In genomic region chr7:64357405-64357804, GRCm38 (mm10) we compare ENCODE assay signal across 9 mouse cellular contexts. TPM values are rescaled to one million over a fixed set of nuclear protein-coding genes. Genes with fewer than 3 reads are reported as not detected.
DNase-seq lines count a peak whose midpoint lies in the region; ATAC-seq lines count a peak whose summit lies in the region.
"Had no signal": no experiment of that assay in that cellular context is flagged by ENCODE, and none has a peak within 500 bp of the region (broad histone marks: within the 10 kb centered on the region; RNA-seq: fewer than 3 reads in every experiment).

No protein-coding gene starts in this region.

- 0 out of 2 replicates have a peak, but pooled peaks have one; percentile 5 for ATAC-seq in limb, embryonic 15.5 days (ENCODE audit: insufficient number of reproducible peaks, low FRiP score, low TSS enrichment, low read depth)
- no peak for ATAC-seq in megakaryocyte-erythroid progenitor cell, adult 5-6 weeks (replicated peaks; ENCODE audit: low FRiP score, low TSS enrichment, poor library complexity, severe bottlenecking)

- H3K36me3 ChIP-seq in limb, embryonic 15.5 days: peaks cover 75% of the 10 kb centered on the region
- H3K36me3 ChIP-seq in limb, embryonic 10.5 days: peaks cover 89% of the 10 kb centered on the region

- no peak for DNase-seq in limb, embryonic 10.5 days (ENCODE audit: low spot score)
- DNase-seq in cerebellum, adult 9-10 months: peak; percentile 41
- peak; percentile 45 for DNase-seq in kidney, postnatal 10 days
- peak; percentile 90 to 94 for DNase-seq in lung, adult 18-20 months
- DNase-seq in testis, postnatal 14 days (ENCODE audit: low spot score): peak; percentile 63
- DNase-seq in gastrocnemius, postnatal 36 days: no peak

- intact Hi-C loops in gastrocnemius, postnatal 36 days (cut with DNase I): no loop called here

- H3K9me3 ChIP-seq in limb, embryonic 15.5 days: no peaks in the 10 kb centered on the region
- H3K9me3 ChIP-seq in limb, embryonic 10.5 days (replicated peaks): no peaks in the 10 kb centered on the region
- H3K9me3 ChIP-seq: megakaryocyte, embryonic 14.5 days had no signal

- peaks cover 6% of the 10 kb centered on the region; the same call in 1 of the 2 replicates for H3K4me1 ChIP-seq in limb, embryonic 15.5 days
- no peaks in the 10 kb centered on the region for H3K4me1 ChIP-seq in limb, embryonic 10.5 days

- H3K4me2 ChIP-seq in limb, embryonic 15.5 days: no peak overlapping the region

- no peaks in the 10 kb centered on the region for H3K27me3 ChIP-seq in limb, embryonic 15.5 days
- H3K27me3 ChIP-seq in limb, embryonic 10.5 days (ENCODE audit: low read depth, poor library complexity, severe bottlenecking): no peaks in the 10 kb centered on the region
- H3K27me3 ChIP-seq: megakaryocyte, embryonic 14.5 days had no signal

- no peak overlapping the region for H3K9ac ChIP-seq in limb, embryonic 15.5 days

- WGBS in limb, embryonic 15.5 days: 91% methylated on average over 9 of the region's 9 CpGs
- WGBS in limb, embryonic 10.5 days: 95% methylated on average over 9 of the region's 9 CpGs

- H3K4me3 ChIP-seq in limb, embryonic 15.5 days: no peak overlapping the region
- H3K4me3 ChIP-seq in limb, embryonic 10.5 days: no peak overlapping the region
- H3K4me3 ChIP-seq: megakaryocyte, embryonic 14.5 days had no signal

- no peak overlapping the region for H3K27ac ChIP-seq in limb, embryonic 15.5 days
- no peak overlapping the region for H3K27ac ChIP-seq in limb, embryonic 10.5 days

RNA-seq across cellular contexts. Expression of gene Fan1, which starts 16.5 kb away (rescaled TPM):
- 6.3 and 8.0 TPM in 2 replicates for polyA plus RNA-seq in limb, embryonic 15.5 days (2015; fragmentation: Nextera tagmentation; extraction: Ambion mirVana)
- 8.8 and 9.7 TPM in 2 replicates for polyA plus RNA-seq in limb, embryonic 10.5 days (2016; fragmentation: Nextera tagmentation; extraction: Ambion mirVana)
- total RNA-seq in gastrocnemius, postnatal 36 days (2021): 1 to 10 TPM; 5.2 to 6.7 TPM
- total RNA-seq in megakaryocyte-erythroid progenitor cell, adult 5-6 weeks (2014; fragmentation: Nextera tagmentation): 6.3 and 6.9 TPM in 2 replicates
- total RNA-seq in megakaryocyte-erythroid progenitor cell, adult 5-6 weeks (2017): 6.3 and 9.0 TPM in 2 replicates

RNA-seq across cellular contexts. Expression of gene Mphosph10, which starts 34.7 kb away (rescaled TPM):
- polyA plus RNA-seq in limb, embryonic 15.5 days (2015; fragmentation: Nextera tagmentation; extraction: Ambion mirVana): 40.6 and 43.2 TPM in 2 replicates
- polyA plus RNA-seq in limb, embryonic 10.5 days (2016; fragmentation: Nextera tagmentation; extraction: Ambion mirVana): 51.9 and 53.3 TPM in 2 replicates
- 10 to 100 TPM; 13.8 to 13.9 TPM for total RNA-seq in gastrocnemius, postnatal 36 days (2021)
- total RNA-seq in megakaryocyte-erythroid progenitor cell, adult 5-6 weeks (2014; fragmentation: Nextera tagmentation): 62.4 and 71.1 TPM in 2 replicates
- 180 and 206 TPM in 2 replicates for total RNA-seq in megakaryocyte-erythroid progenitor cell, adult 5-6 weeks (2017)

RNA-seq across cellular contexts. Expression of gene Mcee, which starts 35.0 kb away (rescaled TPM):
- polyA plus RNA-seq in limb, embryonic 15.5 days (2015; fragmentation: Nextera tagmentation; extraction: Ambion mirVana): 64.9 and 65.5 TPM in 2 replicates
- polyA plus RNA-seq in limb, embryonic 10.5 days (2016; fragmentation: Nextera tagmentation; extraction: Ambion mirVana): 42.2 and 45.1 TPM in 2 replicates
- total RNA-seq in gastrocnemius, postnatal 36 days (2021): 10 to 100 TPM; 86.3 to 99.6 TPM
- 45.6 and 49.8 TPM in 2 replicates for total RNA-seq in megakaryocyte-erythroid progenitor cell, adult 5-6 weeks (2014; fragmentation: Nextera tagmentation)
- total RNA-seq in megakaryocyte-erythroid progenitor cell, adult 5-6 weeks (2017): 80.3 and 112 TPM in 2 replicates

Comparison
In these comparisons a context has a peak if more than half of its experiments do, and no peak if none do; other contexts are left out.
1. DNase-seq: peak in cerebellum, adult 9-10 months (single experiment), kidney, postnatal 10 days (single experiment), lung, adult 18-20 months (2 of 2) and testis, postnatal 14 days (single experiment); none in limb, embryonic 10.5 days (single experiment) and gastrocnemius, postnatal 36 days (0 of 2).
2. RNA of gene Mphosph10, which starts 34.7 kb away (total RNA-seq): 62.4 to 206 TPM in megakaryocyte-erythroid progenitor cell, adult 5-6 weeks; 13.8 to 13.9 TPM in gastrocnemius, postnatal 36 days; every median in the first group is over 4 times any median in the second.